Comparison of ENCODE assay signal across 16 mouse cellular contexts in the genomic region with DNA sequence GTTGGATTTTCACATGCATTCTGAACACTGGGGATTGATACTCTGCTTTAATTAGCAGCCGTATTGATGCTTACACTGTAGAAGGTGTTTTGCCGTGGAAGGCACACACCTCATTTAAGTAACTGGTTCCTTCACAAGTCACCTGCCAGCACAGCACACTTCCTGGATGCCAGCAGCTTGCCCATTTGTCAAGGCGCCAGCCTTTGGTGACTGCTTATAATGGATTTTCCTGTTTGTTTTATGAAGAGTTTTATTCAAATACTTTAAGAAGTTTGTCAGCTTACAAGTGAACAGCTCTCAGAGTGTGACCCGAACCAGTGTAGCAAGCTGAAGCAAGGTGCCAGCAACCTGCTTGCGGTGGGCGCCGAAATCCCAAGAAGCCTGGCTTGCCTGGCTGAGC.
DNase-seq lines count a peak whose midpoint lies in the region; ATAC-seq lines count a peak whose summit lies in the region.
"Had no signal": no experiment of that assay in that cellular context is flagged by ENCODE, and none has a peak within 500 bp of the region (broad histone marks: within the 10 kb centered on the region; RNA-seq: fewer than 3 reads in every experiment).

No protein-coding gene starts in this region.

- intact Hi-C loops in gastrocnemius, postnatal 14 days (cut with DNase I; ENCODE audit: low total_unique reads), result no loop called here

- ATAC-seq in inflammation-experienced regulatory T-cells, adult 6 months, result no peak
- ATAC-seq: hindbrain, embryonic 16.5 days; intestine, embryonic 15.5 days had no signal

- DNase-seq in gastrocnemius, postnatal 10 days, result peak; percentile 3
- no peak for DNase-seq in gastrocnemius, postnatal 14 days
- peak; percentile 5 for DNase-seq in right cerebral cortex, postnatal 4 days
- DNase-seq in right cerebral cortex, postnatal 25 days, result no peak
- DNase-seq in lung, postnatal 14 days, result peak; percentile 6
- no peak for DNase-seq in testis, postnatal 10 days (ENCODE audit: low spot score)
- DNase-seq: adrenal gland, postnatal 36 days; cerebellum, adult 8-10 months; cerebellum, postnatal 36 days; gastrocnemius, postnatal 25 days; heart, adult 11 months; kidney, adult 9 months; layer of hippocampus, adult 9-11 months had no signal

Comparison
In these comparisons a context has a peak if more than half of its experiments do, and no peak if none do; other contexts are left out.
1. DNase-seq: peak in gastrocnemius, postnatal 10 days (single experiment), right cerebral cortex, postnatal 4 days (single experiment) and lung, postnatal 14 days (single experiment); none in gastrocnemius, postnatal 14 days (single experiment), right cerebral cortex, postnatal 25 days (single experiment) and testis, postnatal 10 days (single experiment).